ENCODE assay signal across 9 mouse cellular contexts in the genomic region with DNA sequence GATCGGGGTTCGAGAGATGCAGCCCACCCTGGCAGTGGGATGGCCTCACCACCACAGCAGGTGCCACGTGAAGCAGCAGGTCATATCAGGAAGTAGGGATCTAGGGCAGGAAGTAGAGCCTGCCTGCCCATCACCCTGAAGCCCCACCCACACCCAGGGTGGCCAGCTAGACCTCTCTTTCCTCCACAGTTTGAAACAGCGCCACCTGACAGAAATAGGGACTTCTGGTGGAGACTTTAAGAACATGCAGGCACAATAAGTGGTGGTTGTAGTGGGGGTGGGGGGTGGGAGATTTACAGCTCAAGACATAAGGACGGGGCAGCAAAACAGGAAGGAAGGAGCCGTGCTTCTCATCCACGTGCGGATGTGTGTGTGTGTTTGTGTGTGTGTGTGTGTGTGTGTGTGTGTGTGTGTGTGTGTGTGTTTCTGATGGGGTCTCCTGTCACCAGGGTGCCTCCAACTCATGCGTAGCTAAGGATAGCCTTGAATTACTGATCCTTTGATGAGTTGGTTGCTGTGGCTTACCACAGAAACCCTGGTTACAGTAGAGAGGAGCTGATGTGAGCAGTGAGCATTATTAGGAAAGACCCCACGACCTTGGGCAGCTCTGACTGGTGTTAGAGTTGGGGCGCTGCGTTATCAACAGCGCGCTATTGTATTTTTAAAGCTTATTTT. TPM values are rescaled to one million over a fixed set of nuclear protein-coding genes. Genes with fewer than 3 reads are reported as not detected.
A peak's percentile ranks its signal among the peaks of the same experiment; 100 is the strongest.
DNase-seq lines count a peak whose midpoint lies in the region; ATAC-seq and TF ChIP-seq lines count a peak whose summit lies in the region.
"Had no signal": no experiment of that assay in that cellular context is flagged by ENCODE, and none has a peak within 500 bp of the region (broad histone marks: within the 10 kb centered on the region; RNA-seq: fewer than 3 reads in every experiment).

No protein-coding gene starts in this region.

- no peak overlapping the region for H3K4me3 ChIP-seq in hindbrain, embryonic 13.5 days
- H3K4me3 ChIP-seq in hindbrain, embryonic 14.5 days (replicated peaks; ENCODE audit: low read length) = no peak overlapping the region
- peak overlapping the region in 1 of 2 experiments; percentile 13; a peak in 1 of 4 replicates for H3K4me3 ChIP-seq in liver, embryonic 14.5 days (ENCODE audit: insufficient read depth in 1 of 2, low read depth in 2 of 2, low read length in 2 of 2)
- H3K4me3 ChIP-seq: heart, embryonic 15.5 days had no signal

- no peak for DNase-seq in hindbrain, embryonic 14.5 days (ENCODE audit: low spot score)
- DNase-seq in R1 (ENCODE audit: low read depth, low spot score) = peak; percentile 88
- peak in 2 of 3 experiments; percentile 55 to 58 for DNase-seq in liver, embryonic 14.5 days (ENCODE audit: low read depth in 3 of 3, low spot score in 3 of 3)
- peak; percentile 68 to 76 for DNase-seq in spleen, postnatal 4 days (ENCODE audit: low spot score in 2 of 2)
- no peak for DNase-seq in urinary bladder, postnatal 36 days (ENCODE audit: low spot score in 2 of 2)
- DNase-seq in layer of hippocampus, postnatal 10 days (ENCODE audit: low spot score in 2 of 2) = no peak
- DNase-seq in gastrocnemius, postnatal 36 days = no peak

- H3K4me1 ChIP-seq in hindbrain, embryonic 13.5 days (replicated peaks) = peaks cover 12% of the 10 kb centered on the region; the same call in 1 of the 2 replicates
- no peaks in the 10 kb centered on the region for H3K4me1 ChIP-seq in hindbrain, embryonic 14.5 days (replicated peaks; ENCODE audit: control insufficient read depth, insufficient read depth, low read length)
- H3K4me1 ChIP-seq in liver, embryonic 14.5 days (replicated peaks; ENCODE audit: control insufficient read depth in 2 of 2, insufficient read depth in 2 of 2, low read length in 1 of 2) = peaks cover 2 to 14% of the 10 kb centered on the region in 2 experiments; a peak in 3 of 4 replicates

- no peak for ATAC-seq in hindbrain, embryonic 13.5 days (ENCODE audit: low FRiP score)
- ATAC-seq in hindbrain, embryonic 14.5 days (ENCODE audit: low FRiP score) = no peak
- ATAC-seq in liver, embryonic 14.5 days (ENCODE audit: insufficient read depth) = peak; percentile 65

- no peak overlapping the region for H3K4me2 ChIP-seq in hindbrain, embryonic 13.5 days
- no peak overlapping the region for H3K4me2 ChIP-seq in hindbrain, embryonic 14.5 days (replicated peaks)
- H3K4me2 ChIP-seq in liver, embryonic 14.5 days (ENCODE audit: low read depth) = peak overlapping the region; percentile 53
- H3K4me2 ChIP-seq: heart, embryonic 15.5 days had no signal

- no peaks in the 10 kb centered on the region for H3K9me3 ChIP-seq in hindbrain, embryonic 13.5 days
- H3K9me3 ChIP-seq in hindbrain, embryonic 14.5 days (ENCODE audit: control insufficient read depth, low read length) = no peaks in the 10 kb centered on the region
- no peaks in the 10 kb centered on the region for H3K9me3 ChIP-seq in liver, embryonic 14.5 days (ENCODE audit: control insufficient read depth, low read length)
- H3K9me3 ChIP-seq: heart, embryonic 15.5 days had no signal

- H3K27me3 ChIP-seq in hindbrain, embryonic 13.5 days = no peaks in the 10 kb centered on the region
- H3K27me3 ChIP-seq in hindbrain, embryonic 14.5 days (ENCODE audit: control insufficient read depth, insufficient read depth, low read length) = no peaks in the 10 kb centered on the region
- no peaks in the 10 kb centered on the region for H3K27me3 ChIP-seq in liver, embryonic 14.5 days (ENCODE audit: control insufficient read depth, insufficient read depth, low read length)
- H3K27me3 ChIP-seq: heart, embryonic 15.5 days had no signal

- H3K36me3 ChIP-seq in hindbrain, embryonic 13.5 days = no peaks in the 10 kb centered on the region
- H3K36me3 ChIP-seq in hindbrain, embryonic 14.5 days (replicated peaks; ENCODE audit: control insufficient read depth, insufficient read depth) = no peaks in the 10 kb centered on the region
- H3K36me3 ChIP-seq in liver, embryonic 14.5 days (replicated peaks; ENCODE audit: control insufficient read depth, insufficient read depth, low read depth) = no peaks in the 10 kb centered on the region
- H3K36me3 ChIP-seq: heart, embryonic 15.5 days had no signal

- TF ChIP-seq CTCF in liver, embryonic 14.5 days (IDR thresholded peaks at IDR 0.05; ENCODE audit: low read depth) = peak; percentile 37

- no peak for TF ChIP-seq EP300 in liver, embryonic 14.5 days (IDR thresholded peaks at IDR 0.05; ENCODE audit: low read depth)

- intact Hi-C loops in gastrocnemius, postnatal 36 days (cut with DNase I) = no loop called here

- no peak overlapping the region for H3K9ac ChIP-seq in hindbrain, embryonic 13.5 days
- H3K9ac ChIP-seq in hindbrain, embryonic 14.5 days = no peak overlapping the region
- H3K9ac ChIP-seq in liver, embryonic 14.5 days (replicated peaks) = no peak overlapping the region
- H3K9ac ChIP-seq: heart, embryonic 15.5 days had no signal

- 0 out of 2 replicates have a peak overlapping the region, but pooled peaks have one; percentile 35 for H3K27ac ChIP-seq in hindbrain, embryonic 13.5 days
- H3K27ac ChIP-seq in hindbrain, embryonic 14.5 days = no peak overlapping the region
- H3K27ac ChIP-seq in liver, embryonic 14.5 days = no peak overlapping the region
- H3K27ac ChIP-seq: heart, embryonic 15.5 days had no signal

- WGBS in hindbrain, embryonic 13.5 days = 63% methylated on average over 14 of the region's 14 CpGs
- WGBS in hindbrain, embryonic 14.5 days = 65% methylated on average over 14 of the region's 14 CpGs
- WGBS in liver, embryonic 14.5 days (ENCODE audit: insufficient replicate concordance) = 17% methylated on average over 14 of the region's 14 CpGs

RNA-seq across cellular contexts. Expression of gene Bak1, which starts 16.7 kb away (rescaled TPM):
- polyA plus RNA-seq in hindbrain, embryonic 13.5 days (2015; fragmentation: Nextera tagmentation; extraction: Ambion mirVana) = 2.5 and 3.1 TPM in 2 replicates
- 5.9 and 6.9 TPM in 2 replicates for polyA plus RNA-seq in hindbrain, embryonic 14.5 days (2014; fragmentation: Nextera tagmentation; extraction: Ambion mirVana)
- polyA plus RNA-seq in liver, embryonic 14.5 days (2012; rRNA removed) = 16.1 and 17.3 TPM in 2 replicates
- 5.4 and 5.8 TPM in 2 replicates for polyA plus RNA-seq in liver, embryonic 14.5 days (2014; fragmentation: Nextera tagmentation; extraction: Ambion mirVana)
- total RNA-seq in layer of hippocampus, postnatal 10 days (2021) = 10 to 100 TPM; 29.3 to 33.2 TPM
- total RNA-seq in gastrocnemius, postnatal 36 days (2021) = 10 to 100 TPM; 20.9 to 21.4 TPM

RNA-seq across cellular contexts. Expression of gene Zbtb9, which starts 39.2 kb away (rescaled TPM):
- polyA plus RNA-seq in hindbrain, embryonic 13.5 days (2015; fragmentation: Nextera tagmentation; extraction: Ambion mirVana) = 17.8 and 18.0 TPM in 2 replicates
- polyA plus RNA-seq in hindbrain, embryonic 14.5 days (2014; fragmentation: Nextera tagmentation; extraction: Ambion mirVana) = 9.7 and 11.1 TPM in 2 replicates
- 3.1 and 4.0 TPM in 2 replicates for polyA plus RNA-seq in liver, embryonic 14.5 days (2012; rRNA removed)
- polyA plus RNA-seq in liver, embryonic 14.5 days (2014; fragmentation: Nextera tagmentation; extraction: Ambion mirVana) = 2.6 and 3.4 TPM in 2 replicates
- total RNA-seq in layer of hippocampus, postnatal 10 days (2021) = 10 to 100 TPM; 11.8 to 14.0 TPM
- total RNA-seq in gastrocnemius, postnatal 36 days (2021) = under 1 TPM in 1 of 2 experiments, not detected in 1; 0.94 TPM

RNA-seq across cellular contexts. Expression of gene Itpr3, which starts 45.0 kb away (rescaled TPM):
- polyA plus RNA-seq in hindbrain, embryonic 13.5 days (2015; fragmentation: Nextera tagmentation; extraction: Ambion mirVana) = 1.1 and 1.2 TPM in 2 replicates
- polyA plus RNA-seq in hindbrain, embryonic 14.5 days (2014; fragmentation: Nextera tagmentation; extraction: Ambion mirVana) = 1.2 and 1.8 TPM in 2 replicates
- polyA plus RNA-seq in liver, embryonic 14.5 days (2012; rRNA removed) = 0.96 and 1.00 TPM in 2 replicates
- polyA plus RNA-seq in liver, embryonic 14.5 days (2014; fragmentation: Nextera tagmentation; extraction: Ambion mirVana) = 0.53 and 0.75 TPM in 2 replicates
- 1 to 10 TPM; 2.4 to 2.9 TPM for total RNA-seq in layer of hippocampus, postnatal 10 days (2021)
- 1 to 10 TPM; 1.8 to 2.2 TPM for total RNA-seq in gastrocnemius, postnatal 36 days (2021)

Comparison
In these comparisons a context has a peak if more than half of its experiments do, and no peak if none do; other contexts are left out.
1. DNase-seq: peak in R1 (single experiment), liver, embryonic 14.5 days (2 of 3) and spleen, postnatal 4 days (2 of 2); none in hindbrain, embryonic 14.5 days (single experiment), urinary bladder, postnatal 36 days (0 of 2), layer of hippocampus, postnatal 10 days (0 of 2) and gastrocnemius, postnatal 36 days (0 of 2).